Mouse (Mus musculus): ENCODE data around the gene Pdlim5.
"Not testable (repeated sequence)": the region's sequence is repeated elsewhere in the genome, so short reads cannot be mapped to it uniquely, and the experiment has no call there.

Gene Pdlim5

DNA sequence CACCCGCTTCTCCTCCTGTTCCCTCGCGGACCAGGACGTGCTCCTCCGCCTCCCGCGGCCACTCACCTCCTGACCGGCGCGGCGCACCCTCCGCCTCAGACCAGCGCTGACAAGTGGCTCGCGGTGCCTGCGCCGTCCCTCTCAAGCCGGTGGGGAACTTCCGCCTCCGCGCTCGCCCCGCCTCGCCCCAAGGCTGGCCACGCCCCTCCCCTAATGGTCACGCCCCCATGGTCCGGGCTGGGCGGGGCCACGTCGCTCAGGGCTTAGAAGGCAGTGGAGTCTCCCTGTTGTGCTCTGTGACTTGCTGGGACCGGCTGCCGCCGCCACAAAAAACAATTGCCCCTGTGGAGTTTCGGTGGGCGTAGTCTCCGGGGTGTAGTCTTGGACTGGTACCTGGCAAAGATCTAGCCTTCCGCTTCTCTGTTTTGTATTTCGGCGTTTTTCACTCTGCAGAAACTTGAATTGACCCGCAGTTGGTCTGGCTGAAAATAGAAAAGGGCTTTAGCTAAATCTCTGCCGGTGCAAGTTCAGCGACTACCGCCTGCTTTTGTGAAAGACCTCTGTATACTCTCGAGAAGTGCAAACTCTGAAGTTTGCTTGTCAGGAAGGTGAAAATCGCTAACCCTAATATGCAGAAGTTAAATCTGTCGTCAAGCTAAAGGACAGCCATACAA, at the start of gene Pdlim5:
Pdlim5 (minus strand) TSS at position 177 of the 674 bp plus-strand sequence.
- DNase-seq (ENCODE audit: low read depth): peak; percentile 86

DNA sequence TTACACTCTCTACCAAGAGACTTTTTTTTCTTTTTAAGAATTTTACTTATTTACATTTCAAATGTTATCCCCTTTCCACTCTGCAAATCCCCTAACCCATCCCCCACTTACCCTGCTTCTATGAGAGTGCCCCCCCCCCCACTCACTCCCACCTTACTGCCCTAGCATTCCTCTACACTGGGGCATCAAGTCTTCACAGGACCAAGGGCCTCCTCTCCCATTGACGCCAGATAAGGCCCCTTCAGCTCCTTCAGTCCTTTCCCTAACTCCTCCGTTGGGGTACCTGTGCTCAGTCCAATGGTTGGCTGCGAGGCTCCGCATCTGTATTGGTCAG, 48.2 kb upstream of the Pdlim5 start:
- no peak for DNase-seq (ENCODE audit: low read depth)

DNA sequence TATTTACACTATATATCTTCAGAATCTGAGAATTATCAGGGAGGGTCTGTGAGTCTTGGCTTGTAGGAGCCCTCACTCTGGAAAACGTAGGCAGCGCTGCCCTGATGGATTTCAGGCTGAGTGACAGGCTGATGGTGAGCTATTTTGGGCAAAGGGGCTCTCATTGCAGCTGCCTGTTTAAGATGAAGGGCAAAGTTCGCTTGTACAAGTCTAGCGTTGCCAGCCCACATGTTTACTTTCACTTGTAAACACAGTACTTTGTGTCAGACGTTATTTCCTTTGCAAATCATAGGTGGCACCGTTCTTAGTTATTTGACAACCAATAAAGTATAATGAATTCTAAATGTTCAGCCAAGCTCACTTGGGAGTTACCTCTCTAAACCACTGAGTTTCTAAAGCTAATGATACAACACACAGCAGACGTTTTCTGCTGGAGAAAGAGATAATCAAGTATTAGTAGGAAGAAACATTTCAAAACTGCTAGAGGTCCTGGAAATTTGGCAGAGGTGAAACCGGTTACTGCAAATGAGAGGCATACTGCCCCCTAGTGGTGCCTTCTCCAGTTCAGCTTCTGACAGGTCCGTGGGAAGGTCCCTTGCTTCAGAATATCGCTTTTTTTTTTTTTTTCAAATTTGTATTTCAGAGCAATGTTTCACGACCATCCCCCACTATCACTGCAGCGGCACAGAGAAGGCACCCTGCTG, 47.7 kb upstream of the Pdlim5 start:
- peak; percentile 78 for DNase-seq (ENCODE audit: low read depth)

DNA sequence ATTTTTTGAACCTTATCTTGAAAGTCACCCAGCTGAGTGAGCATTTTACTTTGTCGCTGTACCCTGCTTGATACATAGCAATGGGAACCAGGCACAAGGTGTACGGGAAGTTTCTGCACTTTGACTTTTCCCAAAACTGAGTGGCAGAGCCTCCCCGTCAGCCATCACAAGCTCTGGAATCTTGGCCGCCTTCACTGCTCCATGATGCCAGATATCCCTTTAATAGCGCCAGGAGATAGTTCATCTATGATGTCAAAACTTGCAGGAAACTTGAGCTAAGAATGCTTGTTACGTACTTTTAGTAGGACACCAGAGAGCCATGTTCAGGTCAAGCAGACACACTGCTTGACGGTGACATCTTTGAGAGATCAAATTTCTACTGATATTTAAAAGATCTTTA, 46.7 kb upstream of the Pdlim5 start:
- no peak for DNase-seq (ENCODE audit: low read depth)

DNA sequence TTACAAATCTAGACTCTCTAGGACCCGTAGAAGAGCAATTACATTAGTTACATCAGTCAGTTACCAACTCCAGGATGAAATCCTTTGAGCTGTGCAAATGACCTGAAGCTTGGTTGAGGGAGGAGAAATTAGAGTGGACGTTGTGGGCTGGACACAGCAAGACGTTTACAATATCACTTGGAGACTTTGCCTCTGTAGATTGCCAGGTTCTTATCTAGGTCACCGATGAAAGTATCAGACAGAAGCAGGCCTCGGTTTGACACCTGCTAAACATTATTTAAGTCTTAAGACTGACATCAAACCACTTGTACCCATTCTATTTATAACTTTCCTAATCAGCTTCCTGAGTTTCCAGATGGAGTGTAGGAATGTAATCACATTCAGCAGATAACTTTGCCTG, 45.6 kb upstream of the Pdlim5 start:
- no peak for DNase-seq (ENCODE audit: low read depth)

- no peak for DNase-seq (ENCODE audit: low read depth)
Observed at GRCm38 (mm10) chr3:142440191-142440590, 44.7 kb upstream of the Pdlim5 start.

- no peak for DNase-seq (ENCODE audit: low read depth)
Observed at GRCm38 (mm10) chr3:142439591-142440093, 44.1 kb upstream of the Pdlim5 start.

DNA sequence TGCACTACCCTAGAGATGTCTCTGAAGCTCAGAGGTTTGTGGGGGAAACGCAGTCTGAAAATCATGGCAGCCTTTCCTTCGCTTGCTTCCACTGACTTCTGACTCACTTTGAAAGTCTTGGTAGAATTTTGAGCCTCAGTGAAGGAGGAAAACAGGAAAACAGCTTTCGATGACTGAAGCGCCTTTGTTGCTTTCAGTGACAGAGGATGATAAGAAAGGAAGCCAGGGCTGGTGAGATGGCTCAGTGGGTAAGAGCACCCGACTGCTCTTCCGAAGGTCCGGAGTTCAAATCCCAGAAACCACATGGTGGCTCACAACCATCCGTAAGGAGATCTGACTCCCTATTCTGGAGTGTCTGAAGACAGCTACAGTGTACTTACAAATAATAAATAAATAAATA, 43.1 kb upstream of the Pdlim5 start:
- DNase-seq (ENCODE audit: low read depth): not testable (repeated sequence)

DNA sequence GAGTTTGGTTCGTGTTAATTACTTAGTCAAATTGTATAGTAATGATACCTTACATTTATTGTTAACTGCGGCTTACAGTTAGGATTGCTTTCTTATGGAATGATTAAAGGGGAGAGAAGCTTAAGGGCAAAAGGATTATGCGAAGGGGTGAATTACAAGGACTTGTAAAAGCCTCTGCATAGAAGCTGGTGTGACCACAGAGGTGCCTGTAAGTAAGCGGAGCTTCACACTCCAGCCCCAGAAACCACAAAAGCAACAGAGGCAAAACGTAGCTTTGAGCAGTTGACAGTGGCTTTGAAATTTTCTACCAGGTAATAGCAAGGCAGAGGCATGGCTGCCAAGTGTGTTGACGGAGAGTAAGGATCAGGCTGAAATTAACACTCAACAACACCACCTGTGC, 41.3 kb upstream of the Pdlim5 start:
- no peak for DNase-seq (ENCODE audit: low read depth)

DNA sequence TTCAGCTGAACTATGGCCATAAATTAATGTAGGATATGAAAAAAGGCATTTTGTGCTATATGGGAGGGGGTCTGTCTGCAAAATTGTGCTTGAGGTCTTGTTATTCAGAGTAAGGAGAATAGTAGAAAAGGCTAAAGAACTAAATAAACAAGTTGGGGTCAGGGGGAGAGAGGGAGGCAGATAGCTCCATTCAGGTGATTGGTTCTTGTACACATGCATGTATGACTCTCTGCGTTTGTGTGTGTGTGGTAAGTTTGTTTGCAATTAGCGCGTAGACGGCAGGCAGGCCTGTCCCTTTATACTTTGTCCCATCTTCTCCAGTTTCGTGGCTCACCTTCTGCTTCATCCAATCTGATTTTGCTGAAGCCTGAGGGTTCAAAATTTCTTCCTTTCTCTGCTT, 40.7 kb upstream of the Pdlim5 start:
- no peak for DNase-seq (ENCODE audit: low read depth)

DNA sequence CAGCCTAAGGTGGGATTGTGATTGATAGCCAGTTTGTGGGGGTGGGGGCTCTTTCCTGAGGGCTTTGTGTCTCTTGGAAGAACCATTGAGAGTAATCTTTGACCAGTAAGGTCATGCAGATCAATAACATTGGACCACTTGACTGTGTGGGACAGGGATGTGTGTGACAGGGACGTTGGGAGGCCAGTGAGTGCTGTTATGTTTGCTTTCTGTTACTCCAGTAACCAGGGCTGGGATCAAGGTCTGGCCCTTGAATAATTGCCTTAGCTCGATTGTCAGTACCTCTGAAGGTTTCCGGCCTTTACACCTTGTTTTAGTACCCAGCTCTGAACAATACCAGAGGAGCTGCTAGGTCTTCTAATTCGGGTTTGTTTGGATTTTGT, 39.3 kb upstream of the Pdlim5 start:
- no peak for DNase-seq (ENCODE audit: low read depth)

DNA sequence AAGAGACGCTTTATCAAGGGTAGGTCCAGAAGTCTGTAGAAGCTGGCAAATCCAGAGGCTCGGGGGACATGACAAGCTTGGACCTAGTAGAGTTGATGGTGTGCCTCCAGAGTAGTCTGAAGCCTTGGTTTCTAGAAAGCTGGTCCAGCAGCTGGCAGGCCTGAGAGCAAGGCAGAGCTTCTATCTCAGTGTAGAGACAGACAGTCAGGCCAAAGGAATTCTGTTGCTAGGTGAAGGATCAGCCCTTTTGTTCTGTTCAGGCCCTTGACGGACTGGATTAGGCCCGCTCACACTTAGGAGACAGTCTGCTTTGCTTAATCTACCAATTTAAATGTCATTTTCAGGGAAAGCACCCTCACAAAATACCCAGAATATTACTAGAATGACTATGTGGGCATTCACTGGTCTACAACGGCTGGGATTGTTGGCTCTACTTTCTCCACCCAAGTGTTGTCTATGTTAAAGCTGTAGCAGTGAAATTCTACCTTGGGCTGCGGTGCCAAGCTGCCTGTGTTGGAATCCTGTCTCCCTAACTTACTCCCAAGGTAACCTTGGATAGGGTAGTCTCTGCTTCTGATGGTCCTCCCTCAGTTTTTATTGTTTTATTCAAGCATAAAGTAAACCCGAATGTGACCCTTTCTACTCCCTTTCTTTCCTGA, 38.8 kb upstream of the Pdlim5 start:
- no peak for DNase-seq (ENCODE audit: low read depth)

- DNase-seq (ENCODE audit: low read depth): no peak
Observed at GRCm38 (mm10) chr3:142431481-142431880, 36.0 kb upstream of the Pdlim5 start.

GRCm38 (mm10) chr3:142430048-142430447, 34.6 kb upstream of the Pdlim5 start:
- no peak for DNase-seq (ENCODE audit: low read depth)

GRCm38 (mm10) chr3:142426806-142427205, 31.3 kb upstream of the Pdlim5 start:
- DNase-seq (ENCODE audit: low read depth): no peak

DNA sequence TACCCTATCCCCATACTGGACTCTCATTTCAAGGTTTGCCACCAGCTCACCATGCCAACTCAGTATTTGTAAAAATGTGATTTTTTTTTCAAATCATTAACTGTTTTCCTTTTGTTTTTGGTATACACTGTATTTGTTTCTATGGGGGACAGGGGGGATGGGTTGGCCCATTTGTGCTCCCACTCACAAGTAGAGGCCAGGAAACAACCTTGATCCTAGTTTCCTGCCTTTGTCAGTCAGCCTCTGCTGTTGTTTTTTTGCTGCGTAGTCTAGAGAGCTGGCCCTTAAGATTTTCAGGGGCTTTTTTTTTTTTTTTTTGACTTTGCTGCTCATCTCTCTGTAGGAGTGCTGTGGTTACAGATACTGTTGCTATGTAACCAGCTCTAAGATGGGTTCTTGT, 28.6 kb upstream of the Pdlim5 start:
- no peak for DNase-seq (ENCODE audit: low read depth)

DNA sequence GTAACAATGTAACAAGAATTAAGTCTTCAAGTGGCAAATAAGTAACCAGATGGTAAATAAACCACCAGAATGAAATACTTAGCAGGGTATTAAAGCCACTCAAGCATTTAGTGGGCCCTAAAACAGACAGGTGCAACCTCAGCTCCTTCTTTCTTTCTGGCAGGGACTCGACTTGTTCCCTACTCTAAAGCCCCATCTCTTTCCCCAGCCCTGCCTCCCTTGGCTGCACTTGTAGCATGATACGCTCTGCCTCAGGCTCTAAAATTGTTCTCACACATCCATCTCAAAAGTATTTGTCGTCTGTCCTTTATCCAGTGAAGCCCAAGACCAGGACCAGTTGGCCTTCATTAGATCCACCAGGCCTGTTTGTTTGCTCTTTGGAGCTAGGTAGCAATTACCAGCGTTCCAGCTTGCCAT, 28.0 kb upstream of the Pdlim5 start:
- DNase-seq (ENCODE audit: low read depth): no peak

- DNase-seq (ENCODE audit: low read depth): no peak
Observed at GRCm38 (mm10) chr3:142422229-142422628, 26.7 kb upstream of the Pdlim5 start.

GRCm38 (mm10) chr3:142421470-142421869, 26.0 kb upstream of the Pdlim5 start:
- no peak for DNase-seq (ENCODE audit: low read depth)

- DNase-seq (ENCODE audit: low read depth): no peak
Observed at GRCm38 (mm10) chr3:142417996-142418395, 22.5 kb upstream of the Pdlim5 start.

GRCm38 (mm10) chr3:142413345-142413885, 17.9 kb upstream of the Pdlim5 start:
- DNase-seq (ENCODE audit: low read depth): no peak

GRCm38 (mm10) chr3:142410930-142411329, 15.4 kb upstream of the Pdlim5 start:
- no peak for DNase-seq (ENCODE audit: low read depth)
